Comparison of ENCODE assay signal across 1 mouse cellular context in the genomic region with DNA sequence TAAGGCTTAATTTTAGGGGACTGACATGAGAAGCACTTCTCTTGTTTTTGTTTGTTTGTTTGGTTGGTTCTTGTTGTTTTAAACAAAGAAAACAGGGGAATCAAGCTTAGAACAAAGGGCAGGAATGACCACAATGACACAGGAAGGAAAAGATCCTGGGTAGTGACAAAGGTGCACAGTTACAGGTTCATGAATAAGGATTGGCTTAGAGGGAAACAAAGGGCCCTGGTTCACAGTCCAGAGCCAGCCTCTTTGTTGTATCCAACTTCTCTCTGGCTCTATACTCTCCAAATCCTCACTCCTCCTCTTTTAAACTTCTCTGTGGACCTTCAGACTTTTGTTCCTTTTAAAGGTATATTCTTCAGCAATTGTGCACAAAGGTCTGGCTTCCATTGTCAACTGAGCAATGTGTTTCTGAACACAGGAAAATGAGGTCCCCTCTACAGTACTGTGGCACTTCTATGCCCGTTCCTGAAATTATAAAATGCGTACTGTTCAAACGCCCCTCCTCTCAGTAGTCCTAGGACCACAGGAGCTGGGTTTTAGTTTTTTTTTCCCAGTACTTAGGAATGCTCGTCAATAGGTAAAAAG.
TF ChIP-seq lines count a peak whose summit lies in the region.

No protein-coding gene starts in this region.

TF ChIP-seq in CH12.LX, 34 proteins besides CTCF, POLR2A, EP300 and RAD21 (continued from another document):
- TF ChIP-seq ZC3H11A (IDR thresholded peaks at IDR 0.05; ENCODE audit: low read depth, low read length) = no peak
